Mouse (Mus musculus) large intestine, adult 2 months (tissue): ENCODE data around the gene Ttc22. TPM values are rescaled to one million over a fixed set of nuclear protein-coding genes. Genes with fewer than 3 reads are reported as not detected.

Experiments
- DNase-seq: peaks from one replicate; pipeline ENCODE4 v3.0.0-alpha.2; 2012; ENCODE audit warnings: low read depth, low spot score
- WGBS: fragments of 180-500 bp; shearing (Covaris S2); methylation state at CpG from one replicate; pipeline ENCODE4 v1.1.7; 2018; 5-methylcytosine and 5-hydroxymethylcytosine counted together
- polyA plus RNA-seq: library from polyadenylated mRNA; depleted of rRNA; stranded (reverse); fragments of >200 nt; gene quantifications from 2 replicates; pipeline ENCODE4 v1.2.3, GENCODE M21; 2012; rRNA removed

Ttc22 gene
- polyA plus RNA-seq = 65.8 and 88.4 TPM in 2 replicates

DNA sequence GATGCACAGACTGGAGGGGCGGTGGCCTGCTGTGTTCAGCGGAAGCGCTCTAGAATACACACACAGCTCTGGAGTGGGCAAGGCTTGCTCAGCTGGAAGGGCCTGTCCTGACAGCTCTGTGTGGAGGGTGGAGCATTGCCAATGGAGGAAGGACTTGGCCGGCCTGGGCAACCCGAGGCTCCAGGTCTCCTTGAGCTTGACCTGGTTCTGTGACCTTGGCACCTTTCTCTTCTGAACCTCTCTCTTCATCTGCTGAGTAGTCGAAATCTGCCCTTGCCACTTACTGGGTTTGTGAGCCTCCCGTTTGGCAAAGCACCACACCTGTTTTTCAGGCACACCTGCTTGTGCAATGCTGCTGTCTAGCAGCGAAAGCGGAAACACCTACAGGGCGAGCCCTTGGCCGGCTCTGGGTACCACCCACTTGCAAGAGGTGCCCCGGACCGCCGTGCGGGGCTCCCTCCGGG is at the start of gene Ttc22:
Gene Ttc22, plus strand, starts transcription at position 403 of the 464 bp plus-strand sequence.
- 15% methylated on average over 16 of the region's 16 CpGs for WGBS
- peak; percentile 54 for DNase-seq

DNA sequence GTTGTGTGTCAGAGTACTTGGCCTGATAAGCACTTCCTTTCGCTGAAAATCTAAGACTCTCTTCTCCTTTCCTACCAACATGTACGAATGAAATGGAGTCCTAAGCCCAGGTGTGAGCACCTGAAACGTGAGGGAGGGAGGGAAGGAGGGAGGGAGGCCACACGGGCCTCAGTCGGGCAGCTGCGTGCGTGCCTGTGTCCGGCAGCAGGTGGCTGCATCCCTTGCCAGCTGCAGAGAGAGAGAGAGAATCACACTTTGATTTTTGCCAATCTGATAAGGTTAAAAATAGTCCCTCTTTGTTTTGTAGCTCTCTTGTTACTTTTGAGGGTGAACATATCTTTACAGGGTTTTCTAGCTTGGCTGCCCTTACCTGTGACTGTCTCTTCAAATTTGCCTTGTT is 47.2 kb upstream of the Ttc22 start:
- DNase-seq = no peak
- 53% methylated on average over 8 of the region's 8 CpGs for WGBS

DNA sequence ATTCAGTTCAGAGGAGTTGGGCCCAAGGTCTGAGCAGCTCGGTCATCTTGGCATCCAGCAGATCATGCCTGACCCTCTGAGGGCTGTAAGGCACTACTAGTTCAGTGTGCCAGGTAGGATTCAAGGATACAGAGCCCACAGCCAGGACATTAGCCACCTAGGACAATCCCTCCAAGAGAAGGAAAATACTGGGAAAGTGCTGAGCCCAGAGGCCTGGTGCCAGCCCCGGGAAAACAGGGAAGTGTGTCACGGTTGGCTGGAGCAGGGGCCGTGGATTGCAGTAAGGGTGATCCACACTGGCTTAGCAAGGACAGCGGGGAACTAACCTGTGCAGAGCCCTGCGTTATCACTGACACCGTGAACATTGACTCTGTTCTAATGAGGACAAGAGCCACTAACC is 44.7 kb upstream of the Ttc22 start:
- DNase-seq = no peak
- WGBS = 88% methylated on average over 7 of the region's 7 CpGs

DNA sequence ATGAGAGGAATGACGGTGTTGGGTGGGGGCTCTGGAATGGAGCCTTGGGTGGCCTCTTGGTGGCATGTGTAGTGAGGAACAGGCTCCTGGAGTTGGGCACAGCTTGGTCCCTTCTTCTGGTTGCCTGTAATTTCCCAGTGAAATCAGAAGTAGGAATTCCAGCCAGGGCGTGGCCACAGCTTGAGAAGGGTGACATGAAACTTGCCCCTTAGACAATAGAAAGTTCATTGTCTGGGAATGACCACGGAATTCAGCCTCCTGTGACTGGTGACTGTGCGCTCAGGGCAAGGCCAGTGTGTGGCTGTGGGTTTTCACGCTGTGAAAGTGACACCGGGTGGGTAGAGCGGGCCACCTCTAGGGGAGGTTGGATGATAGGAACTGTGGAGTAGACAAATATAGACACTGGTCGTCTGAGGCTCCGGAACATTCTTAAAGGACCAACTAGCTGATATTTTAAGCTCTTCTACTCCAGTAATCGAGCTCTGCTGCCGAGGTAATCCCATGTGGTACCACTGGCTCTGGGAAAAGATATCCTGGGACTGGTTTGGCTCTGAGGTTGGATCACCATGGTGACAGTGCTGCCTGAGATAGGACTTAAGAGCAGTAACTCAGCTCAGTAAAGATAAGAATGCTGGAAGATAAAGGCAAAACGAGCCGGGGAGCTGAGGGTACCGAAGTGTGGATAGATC is 40.9 kb upstream of the Ttc22 start:
- no peak for DNase-seq
- 68% methylated on average over 14 of the region's 14 CpGs for WGBS

DNA sequence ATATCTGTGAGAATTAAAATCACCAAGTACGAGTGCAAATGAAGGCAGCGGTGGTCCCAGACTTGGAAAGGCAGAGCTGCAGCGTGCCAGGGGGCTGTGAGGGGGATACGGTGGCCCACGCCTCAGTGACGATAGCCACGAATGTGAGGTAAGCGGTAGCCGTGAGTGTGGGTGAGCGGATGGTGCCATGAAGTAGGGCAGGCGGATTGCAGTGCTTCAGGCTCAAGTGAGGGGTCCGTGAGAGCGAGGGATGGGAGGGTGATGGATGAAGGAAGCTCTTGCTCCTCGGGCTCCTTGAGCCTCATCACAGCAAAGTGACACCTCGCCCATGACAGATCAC is 40.4 kb upstream of the Ttc22 start:
- 91% methylated on average over 15 of the region's 15 CpGs for WGBS
- DNase-seq = no peak

DNA sequence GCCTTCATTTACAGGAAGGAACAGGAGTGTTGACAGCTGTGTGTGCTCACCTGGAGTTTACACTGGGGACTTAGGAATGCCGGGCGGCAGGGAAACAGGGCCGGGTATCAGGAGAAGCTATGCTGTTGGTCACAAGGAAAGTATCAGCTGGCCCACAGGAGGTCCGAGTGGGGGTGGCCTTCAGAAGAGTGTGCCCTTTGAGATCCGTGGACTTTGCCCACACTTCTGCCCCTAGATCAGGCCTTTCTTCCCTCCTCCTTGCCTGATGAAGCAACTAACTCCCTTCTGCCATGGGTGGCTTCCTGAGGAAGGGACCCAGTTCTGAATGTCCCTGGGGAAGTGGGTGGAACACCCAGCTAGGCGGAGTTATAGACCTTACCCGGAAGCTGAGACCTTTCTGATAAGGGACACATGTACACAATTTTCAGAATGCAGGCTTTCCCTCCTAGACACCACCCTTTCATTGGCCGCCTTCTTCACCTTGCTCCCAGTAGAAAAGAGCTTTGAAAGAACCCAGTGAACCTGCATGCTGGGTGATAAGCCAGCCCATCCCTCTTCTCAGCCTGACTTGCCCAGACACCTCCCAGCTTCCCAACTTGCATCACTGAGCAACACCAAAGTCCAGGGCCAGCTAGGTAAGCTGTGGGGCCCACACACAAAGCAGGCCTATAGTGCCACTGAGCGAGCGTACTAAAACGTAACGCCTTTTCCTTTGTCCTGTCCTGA is 39.6 kb upstream of the Ttc22 start:
- DNase-seq = no peak
- whole genome bisulfite sequencing = 37% methylated on average over 12 of the region's 12 CpGs

DNA sequence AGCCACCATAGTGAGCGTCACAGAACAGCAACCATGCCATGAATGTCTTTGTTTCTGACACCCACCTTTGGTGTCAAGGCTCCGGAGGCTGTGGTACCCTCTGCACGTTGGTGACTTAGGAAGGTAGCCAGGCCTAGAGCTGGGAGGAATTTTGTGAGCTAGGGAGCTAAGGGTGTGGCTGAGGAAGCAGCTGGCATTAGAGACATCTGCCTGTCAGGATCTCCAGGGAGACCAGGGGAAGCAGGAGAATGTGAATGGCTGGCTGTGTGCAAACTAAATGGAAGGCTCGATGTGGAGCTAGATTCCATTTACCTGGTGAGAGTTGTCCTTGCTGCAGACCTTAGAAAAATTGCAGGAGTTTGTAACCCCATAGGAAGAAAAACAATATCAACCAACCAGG is 37.6 kb upstream of the Ttc22 start:
- DNase-seq = no peak

DNA sequence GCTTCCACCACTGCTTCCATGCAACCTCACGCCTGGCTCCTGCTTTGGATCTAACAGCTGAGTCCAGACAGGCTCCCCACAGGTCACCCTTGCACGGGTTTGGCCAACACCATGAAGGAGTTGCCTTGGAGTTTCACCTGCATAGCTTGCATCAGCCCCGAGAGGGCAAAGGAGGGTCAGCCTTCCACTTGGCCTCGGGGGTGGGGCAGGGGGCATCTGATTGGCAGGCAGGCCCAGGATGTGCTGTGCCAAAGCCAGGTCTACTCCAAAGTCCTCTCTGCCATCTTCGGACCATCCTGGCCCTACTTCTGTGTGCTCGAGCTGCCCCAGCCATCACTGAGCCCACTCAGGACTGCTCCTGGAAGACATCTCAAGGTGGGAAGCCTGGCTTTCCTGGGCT is 35.2 kb upstream of the Ttc22 start:
- no peak for DNase-seq
- WGBS = 87% methylated on average over 6 of the region's 6 CpGs

More for the DNA sequence above, 37.6 kb upstream of the Ttc22 start:
- WGBS = 78% methylated on average over 4 of the region's 4 CpGs

DNA sequence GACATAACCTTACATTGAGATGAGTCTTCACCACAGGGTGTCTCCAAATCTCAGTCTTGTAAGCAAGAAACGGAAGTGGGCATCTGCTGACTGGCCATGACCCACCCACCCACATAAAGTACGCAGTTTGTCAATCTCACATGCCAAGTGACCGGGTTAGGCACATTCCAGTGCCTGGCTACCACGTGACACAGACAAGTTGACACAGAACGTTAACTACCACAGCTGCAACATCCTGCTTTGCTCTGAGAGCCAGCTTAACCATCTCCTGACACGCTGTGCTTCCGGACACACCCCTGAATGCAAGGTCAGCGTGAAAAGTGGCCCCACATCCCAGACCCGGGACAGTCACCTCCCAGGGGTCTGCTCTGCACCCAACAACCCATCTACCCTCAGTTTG is 32.1 kb upstream of the Ttc22 start:
- DNase-seq = peak; percentile 29
- WGBS = 20% methylated on average over 9 of the region's 9 CpGs

DNA sequence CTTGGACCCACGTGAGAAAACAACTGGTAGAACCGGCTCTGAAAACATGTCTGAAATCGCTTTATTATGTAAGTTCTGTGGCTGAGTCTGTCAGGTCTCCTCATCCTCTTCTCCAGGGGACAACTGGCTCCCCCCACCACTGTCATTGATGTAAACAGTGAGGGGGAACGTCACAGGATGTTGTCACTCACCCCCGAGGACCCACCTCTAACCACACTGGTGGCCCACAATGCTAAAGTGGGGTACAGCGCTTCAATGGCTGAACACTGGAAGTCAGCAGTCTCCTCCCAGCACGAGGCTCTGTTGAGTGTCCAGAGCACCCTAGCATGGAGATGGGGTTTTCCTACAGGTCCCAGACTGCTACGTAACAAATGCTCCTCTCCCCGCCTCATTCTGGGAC is 31.4 kb upstream of the Ttc22 start:
- no peak for DNase-seq
- 72% methylated on average over 9 of the region's 9 CpGs for WGBS

DNA sequence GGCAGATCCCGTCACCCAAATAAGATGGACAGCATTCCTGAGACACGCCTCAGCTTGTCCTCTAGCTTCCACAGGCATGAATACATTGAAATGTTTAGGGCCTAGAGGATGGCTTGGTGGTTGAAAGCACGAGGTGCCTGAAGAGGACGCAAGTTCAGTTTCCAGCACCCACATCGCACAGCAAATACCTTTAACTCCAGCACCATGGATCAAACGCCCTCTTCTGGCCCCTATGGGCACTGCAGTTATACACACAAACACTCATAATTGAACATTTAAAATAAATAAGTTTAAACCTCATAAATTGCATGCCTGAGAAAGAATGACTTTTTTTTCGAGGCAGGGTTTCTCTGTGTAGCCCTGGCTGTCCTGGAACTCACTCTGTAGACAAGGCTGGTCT is 28.6 kb upstream of the Ttc22 start:
- DNase-seq = no peak

DNA sequence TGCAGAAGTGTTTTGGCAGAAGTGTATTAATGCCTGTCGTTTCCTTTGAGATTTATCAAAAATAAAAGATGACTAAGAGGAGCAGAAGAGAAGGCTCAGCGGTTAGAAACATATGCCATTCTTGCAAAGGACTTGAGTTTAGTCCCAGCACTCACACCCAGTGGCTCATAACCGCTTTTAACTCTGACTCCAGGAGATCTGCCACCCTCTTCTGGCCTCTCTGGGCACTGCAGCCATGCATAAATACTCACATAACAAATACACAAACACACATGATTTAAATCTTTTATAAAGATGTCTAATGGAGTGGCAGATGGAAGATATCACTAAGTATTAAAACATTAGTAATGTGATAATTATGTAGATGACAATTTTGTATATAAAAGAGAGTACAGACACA is 26.0 kb upstream of the Ttc22 start:
- 77% methylated on average over 3 of the region's 3 CpGs for WGBS
- DNase-seq = no peak

More for the DNA sequence above, 28.6 kb upstream of the Ttc22 start:
- WGBS = 61% methylated on average over 7 of the region's 7 CpGs

DNA sequence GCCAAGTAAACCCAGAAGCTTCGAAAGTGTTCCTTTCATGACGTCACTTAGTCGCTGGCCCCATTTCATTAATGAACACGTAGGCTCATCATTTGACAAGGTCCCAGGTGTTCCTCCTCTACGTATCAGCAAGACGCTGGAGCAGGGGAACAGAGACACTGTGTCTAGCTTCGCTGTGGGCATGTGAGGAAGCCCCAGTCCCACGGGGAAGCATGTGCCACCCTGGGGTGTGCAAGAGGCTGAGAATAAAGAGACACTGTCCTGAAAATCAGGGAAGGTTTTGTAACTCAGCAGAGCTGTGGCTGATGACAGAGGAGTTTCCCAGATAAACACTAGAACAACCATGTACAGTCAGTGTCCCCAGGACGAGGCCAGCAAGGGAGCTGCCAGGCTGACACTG is 25.2 kb upstream of the Ttc22 start:
- WGBS = 83% methylated on average over 9 of the region's 9 CpGs
- no peak for DNase-seq

DNA sequence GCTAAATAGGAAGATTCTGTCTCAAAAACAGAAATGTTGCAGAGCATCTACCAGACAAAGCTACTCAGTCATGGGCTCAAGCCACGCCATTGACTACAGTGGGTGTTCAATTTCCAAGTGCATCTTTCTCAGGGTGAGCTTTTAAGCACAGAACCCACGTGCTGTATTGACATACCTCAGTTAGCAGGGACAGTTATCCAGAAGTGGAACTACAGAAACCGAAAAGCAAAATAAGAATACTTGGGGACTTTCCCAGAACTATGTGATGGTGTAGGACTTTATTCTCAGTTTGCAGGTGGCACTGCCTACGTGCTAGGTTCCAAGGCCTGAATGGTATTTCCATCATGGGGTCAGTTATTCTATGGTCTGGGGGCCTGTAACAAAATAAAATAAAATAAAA is 24.5 kb upstream of the Ttc22 start:
- 78% methylated on average over 4 of the region's 4 CpGs for WGBS
- no peak for DNase-seq

DNA sequence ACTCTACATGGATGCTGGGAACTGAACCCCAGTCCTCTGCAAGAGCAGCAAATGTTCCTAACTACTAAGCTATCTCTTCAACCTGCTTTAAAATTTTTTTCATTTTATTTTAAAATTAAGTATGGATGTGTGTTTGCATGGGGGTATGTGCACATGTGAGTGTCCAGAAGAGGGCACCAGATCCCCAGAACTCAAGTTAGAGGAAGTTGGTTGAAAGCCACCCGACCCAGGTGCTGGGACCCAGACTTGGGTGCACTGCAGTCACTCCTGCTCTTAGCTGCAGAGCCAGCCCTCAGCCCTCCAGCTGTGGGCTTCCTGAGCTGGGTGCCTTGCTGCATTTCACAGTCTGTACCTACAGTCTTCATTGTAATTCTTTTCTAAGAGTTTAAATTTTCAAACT is 22.8 kb upstream of the Ttc22 start:
- 16% methylated on average over 1 of the region's 1 CpGs for WGBS
- no peak for DNase-seq

DNA sequence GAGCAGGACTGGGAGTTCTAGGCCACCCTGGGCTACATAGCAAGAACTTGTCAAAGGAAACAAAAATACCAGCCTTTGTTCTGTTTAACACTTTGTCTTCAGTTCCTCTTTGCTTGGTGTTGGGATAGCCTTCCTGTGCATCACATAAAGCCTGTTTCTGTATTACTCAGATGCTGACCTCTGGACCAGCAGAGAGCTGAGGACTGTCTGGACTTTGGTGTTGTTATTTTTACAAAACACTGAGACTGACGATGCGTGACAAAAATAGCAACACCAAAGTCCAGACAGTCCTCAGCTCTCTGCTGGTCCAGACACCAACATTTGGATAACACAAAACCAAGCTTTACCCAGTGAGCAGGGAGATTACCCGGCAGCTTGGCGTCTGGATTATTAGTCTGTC is 21.5 kb upstream of the Ttc22 start:
- WGBS = 55% methylated on average over 4 of the region's 4 CpGs
- DNase-seq = no peak

DNA sequence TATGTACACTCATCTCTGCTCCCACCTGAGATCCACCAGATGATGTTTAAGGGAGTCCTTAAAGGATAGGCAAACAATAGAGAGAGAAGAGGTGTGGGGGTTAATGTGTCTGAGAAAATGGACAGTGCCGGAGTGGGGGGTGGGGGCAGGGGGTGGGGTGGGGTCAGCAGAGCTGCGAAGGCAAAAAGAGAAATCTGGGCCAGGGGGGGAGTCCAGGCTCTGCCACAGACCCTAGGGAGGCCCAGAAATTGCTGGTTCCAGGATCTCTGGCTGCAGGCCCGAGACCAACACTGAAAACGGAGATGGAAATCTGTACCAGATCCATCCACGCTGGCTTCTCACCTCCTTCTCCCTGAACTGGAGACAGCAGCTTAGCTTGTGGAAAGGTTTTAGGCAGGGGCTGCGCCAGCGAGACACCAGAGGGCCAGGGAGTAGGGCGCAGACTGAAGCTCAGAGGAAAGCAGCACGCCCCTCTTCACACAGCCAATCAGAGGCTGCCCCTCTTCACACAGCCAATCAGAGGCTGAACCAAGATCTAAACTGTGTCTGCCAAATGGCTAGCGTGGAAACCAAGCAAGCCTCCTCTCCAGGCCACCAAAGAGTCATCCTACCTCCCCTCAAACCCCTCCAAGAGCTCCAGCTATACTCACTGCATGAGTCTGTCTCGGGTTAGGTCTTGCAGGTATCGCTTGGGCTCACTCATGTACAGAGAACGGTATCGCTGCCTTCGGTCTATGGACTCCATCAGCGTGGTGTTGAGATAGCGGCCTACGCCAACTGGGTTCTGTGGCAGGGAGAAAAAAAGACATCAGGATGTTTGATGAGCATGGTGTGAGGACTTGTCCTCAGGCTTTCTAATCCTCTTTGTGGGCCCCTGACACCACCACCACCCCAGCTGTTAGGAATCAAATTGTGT is 15.3 kb upstream of the Ttc22 start:
- no peak for DNase-seq
- WGBS = 50% methylated on average over 18 of the region's 18 CpGs

DNA sequence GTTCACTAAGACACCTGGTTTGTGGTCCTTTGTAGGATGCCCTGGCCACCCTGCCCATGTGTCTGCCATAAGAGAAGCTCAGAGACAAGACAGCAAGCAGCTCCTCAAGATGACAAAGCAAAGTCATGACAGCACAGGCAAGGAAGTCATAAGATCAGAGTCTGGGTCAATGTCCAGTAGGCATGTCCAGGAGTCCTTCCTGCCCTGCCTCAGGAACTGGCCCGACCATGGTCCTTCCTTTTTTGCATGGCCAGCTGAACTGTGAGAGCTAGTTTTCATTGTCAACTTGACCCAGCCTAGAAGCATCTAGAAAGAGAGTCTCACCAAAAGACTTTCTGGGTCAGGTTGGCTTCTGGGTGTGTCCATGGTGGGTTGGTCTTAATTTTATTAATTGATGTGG is 14.3 kb upstream of the Ttc22 start:
- WGBS = 55% methylated on average over 1 of the region's 1 CpGs
- no peak for DNase-seq

DNA sequence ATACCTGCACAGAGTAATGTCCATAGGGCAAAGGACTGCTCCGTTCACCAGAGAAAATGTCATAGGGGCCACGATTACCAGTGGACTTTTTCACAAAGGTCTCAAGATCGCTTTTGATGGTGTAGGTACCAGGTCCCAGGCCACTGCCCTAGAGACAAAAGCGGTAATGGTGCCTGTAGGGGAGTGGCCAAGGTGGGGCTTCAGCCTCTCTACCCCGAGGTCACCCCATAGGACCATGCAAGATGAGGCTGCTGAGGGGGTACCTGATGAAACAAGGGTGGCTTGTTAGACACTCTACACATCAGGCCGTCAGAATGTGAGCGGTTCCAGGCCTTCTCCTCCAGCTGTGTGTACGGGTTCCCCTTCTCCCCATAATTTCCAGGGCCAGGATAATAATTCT is 9.1 kb upstream of the Ttc22 start:
- DNase-seq = no peak
- WGBS = 73% methylated on average over 8 of the region's 8 CpGs

DNA sequence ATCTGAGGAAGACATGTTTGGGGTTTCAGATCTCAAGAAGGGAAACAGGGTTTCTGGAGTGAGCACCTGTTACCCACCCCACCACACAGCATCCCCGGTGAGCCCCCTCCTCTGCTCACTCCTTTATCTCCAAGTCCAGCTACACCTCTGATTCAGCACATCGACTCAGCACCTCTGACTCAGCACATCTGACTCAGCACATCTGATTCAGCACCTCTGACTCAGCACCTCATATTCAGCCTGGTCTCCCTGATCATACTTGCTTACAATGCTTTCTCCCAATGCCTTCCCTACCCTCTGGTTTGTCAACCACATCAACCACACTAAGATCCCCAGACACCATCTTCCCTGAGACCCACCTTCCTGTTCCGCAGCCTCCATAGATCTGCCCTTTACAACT is 8.7 kb upstream of the Ttc22 start:
- no peak for DNase-seq
- WGBS = 59% methylated on average over 3 of the region's 3 CpGs
